Mouse (Mus musculus) embryonic fibroblast, embryonic 13.5 days (primary cell): ENCODE results near the gene Ppat. TPM values are rescaled to one million over a fixed set of nuclear protein-coding genes. Genes with fewer than 3 reads are reported as not detected.

Source experiments
- H3K27ac ChIP-seq: 2 replicates; pipeline ENCODE4 v1.5.1; 2012; ENCODE audit warnings: low read length, control low read depth, inconsistent platforms; ENCODE audit not compliant: insufficient read depth
- H3K4me1 ChIP-seq: 2 replicates; pipeline ENCODE4 v1.6.1; 2011; ENCODE audit warnings: low read length; ENCODE audit not compliant: control insufficient read depth, insufficient read depth
- H3K4me3 ChIP-seq: 2 replicates; pipeline ENCODE4 v1.5.1; 2011; ENCODE audit warnings: mild to moderate bottlenecking, control low read depth, low read length; ENCODE audit not compliant: insufficient read depth
- CTCF ChIP-seq: IDR thresholded peaks from 2 replicates; pipeline ENCODE4 v1.5.1; 2011; ENCODE audit warnings: mild to moderate bottlenecking, control low read depth, low read length, moderate library complexity, borderline replicate concordance; ENCODE audit not compliant: insufficient read depth
- POLR2A ChIP-seq: IDR thresholded peaks from 2 replicates; pipeline ENCODE4 v1.6.1; 2011; ENCODE audit warnings: low read depth, mild to moderate bottlenecking, control low read depth, low read length, moderate library complexity
- polyA plus RNA-seq: library from polyadenylated mRNA; stranded (reverse); fragments of >200 nt; gene quantifications from 2 replicates; pipeline ENCODE4 v1.2.4, GENCODE M21; 2011; ENCODE audit warnings: low read depth; ENCODE audit not compliant: missing spikeins, insufficient read length

Gene Ppat
- polyA plus RNA-seq, 1 experiment, result 17.0 TPM

DNA sequence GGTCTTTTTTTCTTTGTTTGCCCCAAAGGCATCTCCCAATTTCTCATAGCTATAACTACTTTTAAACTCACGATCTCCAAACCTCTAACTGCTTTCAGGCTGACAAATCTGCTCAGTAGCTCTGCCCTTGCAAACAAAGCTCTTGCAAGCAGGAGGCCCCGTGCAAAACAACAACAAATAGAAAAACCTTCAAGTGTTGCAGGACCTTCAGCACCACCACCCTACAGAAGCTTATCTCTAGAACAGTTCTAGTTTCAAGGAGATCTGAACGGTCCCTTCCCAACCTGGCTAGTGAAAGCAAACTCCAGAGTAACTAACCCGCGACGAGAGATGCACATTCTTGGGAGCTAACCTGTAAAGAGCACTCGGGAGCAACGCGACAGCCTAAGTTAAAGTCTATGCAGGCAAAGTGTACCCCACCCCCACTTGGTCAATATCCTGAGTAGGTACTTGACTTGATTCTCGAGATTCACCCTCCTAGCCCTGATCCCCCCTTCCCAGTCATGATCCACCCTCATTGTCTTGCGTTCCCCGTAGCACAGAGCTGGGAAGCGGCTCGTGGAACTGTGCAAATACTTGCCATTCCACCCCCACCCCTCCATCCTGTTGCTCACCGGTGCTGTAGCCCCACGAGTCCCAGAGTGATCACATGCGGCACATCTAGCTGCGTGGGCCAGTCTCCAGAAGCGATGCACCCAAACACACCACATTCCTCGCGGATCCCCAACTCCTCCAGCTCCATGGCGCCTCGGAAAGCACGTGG, 854 bp downstream of the Ppat start:
- 0 out of 2 replicates have a peak overlapping the region, but pooled peaks have one; percentile 4 for H3K27ac ChIP-seq
- H3K4me3 ChIP-seq, result peak overlapping the region; percentile 60
- TF ChIP-seq POLR2A (no peak), CTCF (no peak)
- 0 out of 2 replicates have a peak, but pooled peaks cover 4% of the 10 kb centered on the region for H3K4me1 ChIP-seq

DNA sequence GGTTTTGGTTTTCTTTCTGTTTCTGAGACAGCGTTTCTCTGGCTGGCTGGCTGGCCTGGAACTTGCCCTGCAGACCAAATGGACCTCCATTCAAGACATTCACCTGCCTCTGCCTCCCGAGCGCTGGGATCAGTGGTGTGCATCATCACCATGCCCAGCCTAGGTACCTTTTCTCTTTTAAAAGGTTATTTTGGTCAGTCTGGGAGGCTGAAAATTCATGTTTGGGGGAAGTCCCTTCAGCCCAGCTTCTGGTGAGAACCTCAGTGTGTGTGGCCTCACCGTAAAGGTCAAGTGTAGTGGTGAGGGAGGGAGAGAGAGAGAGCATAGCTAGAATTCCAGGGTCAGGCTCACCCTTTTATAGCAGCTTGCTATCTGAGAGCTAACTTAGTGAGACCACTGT, 3.6 kb downstream of the Ppat start:
- Histone ChIP-seq H3K27ac (no peak overlapping the region), H3K4me1 (peaks cover 4% of the 10 kb centered on the region; the same call in 1 of the 2 replicates), H3K4me3 (no peak overlapping the region)
- no peak for TF ChIP-seq CTCF
- TF ChIP-seq POLR2A, result no peak

DNA sequence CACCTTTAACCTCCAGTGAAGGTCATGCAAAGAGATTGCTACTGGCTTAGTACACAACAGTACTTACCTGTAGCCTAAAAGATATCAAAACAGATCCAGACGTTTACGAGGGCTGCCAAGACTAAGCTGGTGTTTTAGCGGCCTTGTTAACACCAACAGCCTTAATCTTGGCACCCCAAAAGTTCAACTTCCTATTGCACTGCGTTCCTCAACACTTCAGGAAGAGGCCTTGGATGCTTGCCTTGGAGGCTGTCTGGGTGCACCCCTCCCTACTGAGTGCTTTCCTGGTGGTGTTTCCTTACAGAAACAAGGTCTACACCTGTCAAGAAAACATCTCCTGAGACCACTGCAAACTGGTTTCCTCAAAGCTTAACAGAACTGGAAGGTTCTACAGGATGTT, 4.2 kb downstream of the Ppat start:
- Histone ChIP-seq H3K27ac (no peak overlapping the region), H3K4me1 (peaks cover 4% of the 10 kb centered on the region; the same call in 1 of the 2 replicates), H3K4me3 (no peak overlapping the region)
- no peak for TF ChIP-seq CTCF
- TF ChIP-seq POLR2A, result no peak

DNA sequence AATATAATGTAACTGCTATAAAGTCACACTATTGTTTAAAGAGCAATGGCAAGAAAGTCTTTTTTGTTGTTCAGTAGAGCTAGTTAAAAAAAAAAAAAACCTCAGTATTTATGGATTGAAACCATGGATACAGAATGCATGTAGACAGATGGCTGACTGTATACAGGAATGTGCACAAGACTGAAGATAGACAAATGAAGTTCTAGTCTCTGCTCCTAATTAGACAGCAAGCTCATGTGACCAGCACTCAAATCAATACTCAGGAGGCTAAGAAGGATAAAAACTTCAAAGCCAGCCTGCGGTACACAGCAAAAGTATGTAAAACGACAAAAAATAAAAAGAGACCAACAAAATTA, 5.7 kb downstream of the Ppat start:
- H3K27ac ChIP-seq, result no peak overlapping the region
- no peak for TF ChIP-seq POLR2A
- TF ChIP-seq CTCF, result no peak
- H3K4me3 ChIP-seq, result no peak overlapping the region
- H3K4me1 ChIP-seq, result peaks cover 4% of the 10 kb centered on the region; the same call in 1 of the 2 replicates

DNA sequence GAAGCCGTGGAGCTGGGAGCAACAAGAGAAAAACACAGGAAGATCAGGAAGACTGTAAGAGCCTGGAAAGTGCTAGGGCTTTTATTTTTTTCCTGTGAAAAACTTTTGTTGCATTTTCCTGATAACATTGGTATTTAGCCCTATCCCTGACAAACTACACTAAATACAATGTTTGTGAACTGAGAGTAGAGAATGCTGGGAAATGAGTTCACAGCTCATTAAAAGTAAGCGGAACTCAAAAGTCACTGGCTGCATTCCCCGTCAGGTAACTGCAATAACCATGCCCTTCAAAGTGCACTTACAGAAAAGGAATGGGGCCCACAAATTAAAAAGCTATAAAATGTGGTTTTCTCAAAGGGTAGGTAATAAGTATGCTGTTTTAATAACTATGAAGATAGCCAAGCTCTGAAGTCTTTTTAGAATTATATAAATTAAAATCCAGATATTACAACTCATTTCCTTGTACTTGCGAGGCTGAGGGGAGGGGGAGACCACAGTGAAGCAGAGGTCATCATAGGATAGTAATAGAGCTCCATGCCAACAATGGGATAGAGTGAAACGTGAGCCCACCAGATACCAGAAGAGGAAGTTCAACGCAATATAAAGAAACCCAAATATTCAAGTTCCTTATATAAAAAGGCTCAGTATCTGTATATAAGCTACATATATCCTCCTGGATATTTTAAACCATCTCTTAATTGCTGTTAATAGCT, 6.3 kb downstream of the Ppat start:
- H3K27ac ChIP-seq, result no peak overlapping the region
- H3K4me3 ChIP-seq, result no peak overlapping the region
- no peak for TF ChIP-seq CTCF
- H3K4me1 ChIP-seq, result peaks cover 4% of the 10 kb centered on the region; the same call in 1 of the 2 replicates

DNA sequence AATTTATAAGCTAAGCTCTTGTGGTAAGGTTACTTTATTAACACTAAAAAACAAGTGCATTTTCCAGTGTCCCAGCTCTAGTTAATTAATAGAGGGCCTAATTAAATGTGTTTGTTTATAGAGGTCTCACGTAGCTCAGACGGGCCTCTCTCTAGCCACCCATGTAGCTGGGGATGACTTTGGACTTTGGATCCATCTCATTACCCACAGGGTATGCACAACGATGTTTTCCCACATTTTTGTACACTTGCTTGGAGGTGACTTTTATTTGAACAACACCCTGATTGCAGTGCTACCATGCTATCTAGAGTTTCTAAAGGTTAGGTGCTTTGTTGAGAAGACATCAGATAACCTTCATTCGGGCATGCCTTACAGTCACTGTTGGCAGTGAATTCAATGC, 8.9 kb downstream of the Ppat start:
- TF ChIP-seq POLR2A, result no peak
- no peak for TF ChIP-seq CTCF
- no peak overlapping the region for H3K27ac ChIP-seq
- peaks cover 2% of the 10 kb centered on the region; the same call in 1 of the 2 replicates for H3K4me1 ChIP-seq
- no peak overlapping the region for H3K4me3 ChIP-seq

DNA sequence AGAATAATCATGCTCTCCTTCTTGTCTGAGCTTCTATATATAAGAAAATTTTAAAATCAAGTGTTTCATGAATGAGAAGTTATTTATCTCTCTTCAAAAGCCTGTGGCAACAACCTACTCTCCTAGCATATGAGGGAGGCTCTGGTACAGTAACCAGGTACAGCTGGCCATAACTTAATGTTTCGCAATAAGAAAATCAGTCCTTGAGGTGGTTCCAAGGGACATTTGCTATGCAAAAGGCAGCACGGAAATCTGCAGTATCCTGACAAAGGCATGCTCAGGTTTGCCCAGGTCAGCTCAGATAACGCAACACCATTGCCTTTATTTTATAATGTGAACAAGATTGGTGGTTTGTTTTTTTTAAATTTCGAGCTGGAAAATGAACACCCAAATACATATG, 9.4 kb downstream of the Ppat start:
- H3K4me1 ChIP-seq, result peaks cover 2% of the 10 kb centered on the region; the same call in 1 of the 2 replicates
- H3K4me3 ChIP-seq, result no peak overlapping the region
- no peak overlapping the region for H3K27ac ChIP-seq
- TF ChIP-seq CTCF, result no peak
- no peak for TF ChIP-seq POLR2A

DNA sequence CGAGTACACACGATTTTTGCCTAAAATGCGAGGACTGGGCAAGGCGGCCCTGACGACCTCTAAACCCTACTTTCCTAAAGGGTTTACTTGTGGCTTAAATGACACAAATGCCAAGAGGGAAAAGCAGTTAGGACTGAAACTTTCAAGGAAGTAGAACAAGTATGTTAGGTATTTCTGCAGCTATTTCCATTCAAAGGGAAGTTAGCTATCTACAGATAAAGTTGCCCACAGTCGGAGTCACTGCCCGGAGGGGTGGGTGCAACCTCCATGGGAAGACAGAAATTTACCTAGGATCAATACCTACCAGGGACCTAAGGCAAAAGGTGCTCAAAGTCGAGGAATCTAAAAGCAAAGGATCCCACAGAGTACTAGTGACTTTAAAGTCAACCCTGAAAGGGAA, 11.7 kb downstream of the Ppat start:
- TF ChIP-seq POLR2A (no peak), CTCF (no peak)
- peaks cover 2% of the 10 kb centered on the region; the same call in 1 of the 2 replicates for H3K4me1 ChIP-seq
- H3K4me3 ChIP-seq, result no peak overlapping the region
- H3K27ac ChIP-seq, result no peak overlapping the region

DNA sequence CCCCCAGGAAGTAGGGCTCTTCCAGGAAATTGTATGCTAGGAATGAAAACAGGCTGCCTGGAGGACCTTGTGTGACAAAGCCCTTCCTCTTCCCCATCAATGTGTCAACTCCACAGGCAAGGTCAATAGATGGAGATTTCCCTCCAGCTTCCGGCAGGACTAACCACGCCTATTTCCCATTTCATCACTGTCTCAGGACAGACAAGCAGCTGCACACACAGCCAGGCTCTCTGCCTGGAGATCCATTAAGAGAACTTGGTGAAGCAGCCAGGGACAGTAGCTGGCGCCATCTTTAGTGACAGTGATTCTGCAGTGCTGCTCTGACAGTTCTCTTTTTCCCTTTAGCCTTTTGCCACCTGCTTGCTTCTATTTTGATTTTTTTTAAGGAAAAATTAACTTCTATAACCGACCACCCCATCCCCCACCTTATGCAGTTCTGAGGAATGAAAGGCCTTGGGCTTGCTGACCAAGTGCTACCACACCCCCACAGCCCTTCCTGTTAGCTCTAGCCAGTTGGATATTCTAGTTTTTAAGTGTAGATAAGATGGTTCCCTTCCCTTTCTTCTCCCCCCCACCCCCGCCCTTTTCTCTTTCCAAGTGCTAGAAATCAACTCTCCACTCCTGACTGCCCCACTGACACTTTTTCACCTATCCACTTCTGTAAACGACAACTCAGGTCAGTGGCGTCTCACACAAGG, 22.0 kb downstream of the Ppat start:
- TF ChIP-seq CTCF (no peak), POLR2A (no peak)
- Histone ChIP-seq H3K4me3 (no peak overlapping the region), H3K27ac (no peak overlapping the region), H3K4me1 (peaks cover 4% of the 10 kb centered on the region)
